Mouse (Mus musculus) ES-E14 (cell line): ENCODE measurements at regions not wholly inside any gene's neighbourhood (a gene's known extent, or its start where the extent isn't known, plus 50 kb on each side); places are given as distances from the start of the nearest gene placed in this dataset.

Experiments
- DNase-seq: peaks from one replicate; pipeline ENCODE4 v3.0.0-alpha.2; 2013; ENCODE audit warnings: low read depth, low spot score
- H3K27ac ChIP-seq: 2 replicates; pipeline ENCODE4 v1.5.1; 2012; ENCODE audit warnings: low read depth, mild to moderate bottlenecking, low read length, moderate library complexity, mixed read lengths; ENCODE audit not compliant: poor library complexity, insufficient read depth, severe bottlenecking
- H3K36me3 ChIP-seq: 2 replicates; pipeline ENCODE4 v1.6.1; 2012; ENCODE audit warnings: mild to moderate bottlenecking, low read length, moderate library complexity, mixed read lengths; ENCODE audit not compliant: control insufficient read depth, poor library complexity, insufficient read depth, severe bottlenecking
- H3K4me1 ChIP-seq, 2 experiments: fragments of 150-350 bp in 1 of 2; sonication (generic) in 1 of 2; 2 replicates each; pipeline ENCODE4 v1.6.1; 2012; ENCODE audit warnings: low read length in 2 of 2, mild to moderate bottlenecking in 1 of 2, mixed read lengths in 1 of 2; ENCODE audit not compliant: control insufficient read depth in 2 of 2, insufficient read depth in 2 of 2, poor library complexity in 1 of 2
- H3K4me3 ChIP-seq, 2 experiments: fragments of 150-350 bp in 1 of 2; sonication (generic) in 1 of 2; 2 replicates each; pipeline ENCODE4 v1.5.1; 2012; ENCODE audit warnings: low read length in 2 of 2, low read depth in 1 of 2, mild to moderate bottlenecking in 1 of 2, mixed read lengths in 1 of 2; ENCODE audit not compliant: insufficient read depth in 1 of 2, poor library complexity in 1 of 2, severe bottlenecking in 1 of 2
- H3K9ac ChIP-seq: 2 replicates; pipeline ENCODE4 v1.6.1; 2012; ENCODE audit warnings: low read depth, mild to moderate bottlenecking, low read length, mixed read lengths; ENCODE audit not compliant: poor library complexity, insufficient read depth, severe bottlenecking
- H3K9me3 ChIP-seq: fragments of 150-350 bp; sonication (generic); 2 replicates; pipeline ENCODE4 v1.6.1; 2012; ENCODE audit warnings: low read depth, mild to moderate bottlenecking, low read length; ENCODE audit not compliant: control insufficient read depth, insufficient read depth
- CHD2 ChIP-seq: IDR thresholded peaks from 2 replicates; pipeline ENCODE4 v1.6.1; 2014; ENCODE audit warnings: mild to moderate bottlenecking, low read depth, low read length, inconsistent platforms
- HCFC1 ChIP-seq: IDR thresholded peaks from 2 replicates; pipeline ENCODE4 v1.6.1; 2012; ENCODE audit warnings: low read length, inconsistent platforms, borderline replicate concordance; ENCODE audit not compliant: insufficient read depth
- MAFK ChIP-seq: IDR thresholded peaks from 2 replicates; pipeline ENCODE4 v1.6.1; 2014; ENCODE audit warnings: mild to moderate bottlenecking, low read depth, low read length, inconsistent platforms; ENCODE audit not compliant: insufficient read depth
- ZC3H11A ChIP-seq: IDR thresholded peaks from 2 replicates; pipeline ENCODE4 v1.6.1; 2012; ENCODE audit warnings: low read depth, mild to moderate bottlenecking, inconsistent platforms, low read length, borderline replicate concordance
- ZNF384 ChIP-seq: IDR thresholded peaks from 2 replicates; pipeline ENCODE4 v1.6.1; 2012; ENCODE audit warnings: low read depth, low read length, inconsistent platforms
- in situ Hi-C, 2 experiments: fragments of 600-800 bp; cut with MboI; formaldehyde crosslinking; loops; one replicate each; pipeline ENCODE4 v1.15.1; 2025; ENCODE audit warnings: low sequenced_read_pairs in 2 of 2, inconsistent platforms in 1 of 2; ENCODE audit not compliant: unreplicated experiment in 2 of 2

GRCm38 (mm10) chr14:110934816-110935215, 179.9 kb upstream of the Slitrk6 start:
- TF ChIP-seq ZNF384 (no peak), MAFK (no peak), HCFC1 (no peak), ZC3H11A (no peak), CHD2 (no peak)
- Histone ChIP-seq H3K9ac (no peak overlapping the region), H3K9me3 (no peaks in the 10 kb centered on the region), H3K4me3 (no peak overlapping the region), H3K4me1 (no peaks in the 10 kb centered on the region), H3K36me3 (no peaks in the 10 kb centered on the region), H3K27ac (no peak overlapping the region)
- no peak for DNase-seq
- in situ Hi-C loops: no loop called here

- in situ Hi-C loops: no loop called here
- DNase-seq: no peak
- TF ChIP-seq HCFC1: no peak
- TF ChIP-seq ZNF384: no peak
- TF ChIP-seq ZC3H11A: no peak
- TF ChIP-seq MAFK: no peak
- TF ChIP-seq CHD2: no peak
Observed at GRCm38 (mm10) chr14:110921989-110922388, 167.0 kb upstream of the Slitrk6 start.

DNA sequence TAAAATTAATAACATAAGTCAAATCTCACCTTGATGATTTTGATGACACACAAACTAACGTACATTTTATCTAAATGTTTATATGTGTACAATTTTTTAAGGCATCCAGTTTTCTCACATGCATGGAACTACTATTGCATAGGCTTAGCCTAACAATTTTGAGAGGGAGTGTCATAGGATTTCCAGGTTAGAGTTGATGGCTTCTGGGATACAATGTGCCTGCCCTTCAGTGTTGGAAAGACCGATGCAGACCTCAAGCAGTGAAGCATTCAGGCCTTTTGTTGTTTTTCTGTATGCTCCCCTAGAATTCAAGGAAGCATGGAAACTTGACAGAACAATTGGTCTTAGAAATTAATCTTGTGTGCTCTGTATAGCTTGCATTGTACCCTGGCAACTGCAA, 158.4 kb upstream of the Slitrk6 start:
- DNase-seq: no peak
- TF ChIP-seq HCFC1 (no peak), ZC3H11A (no peak), MAFK (no peak), ZNF384 (no peak), CHD2 (no peak)
- no peak overlapping the region for H3K27ac ChIP-seq
- H3K4me1 ChIP-seq: no peaks in the 10 kb centered on the region
- in situ Hi-C loops: no loop called here
- no peak overlapping the region for H3K4me3 ChIP-seq
- H3K9me3 ChIP-seq: no peaks in the 10 kb centered on the region
- no peak overlapping the region for H3K9ac ChIP-seq
- H3K36me3 ChIP-seq: no peaks in the 10 kb centered on the region

More at GRCm38 (mm10) chr14:110921989-110922388, 167.0 kb upstream of the Slitrk6 start:
- no peaks in the 10 kb centered on the region for H3K9me3 ChIP-seq
- no peak overlapping the region for H3K27ac ChIP-seq
- no peaks in the 10 kb centered on the region for H3K4me1 ChIP-seq
- H3K4me3 ChIP-seq: no peak overlapping the region
- no peak overlapping the region for H3K9ac ChIP-seq
- H3K36me3 ChIP-seq: no peaks in the 10 kb centered on the region

DNA sequence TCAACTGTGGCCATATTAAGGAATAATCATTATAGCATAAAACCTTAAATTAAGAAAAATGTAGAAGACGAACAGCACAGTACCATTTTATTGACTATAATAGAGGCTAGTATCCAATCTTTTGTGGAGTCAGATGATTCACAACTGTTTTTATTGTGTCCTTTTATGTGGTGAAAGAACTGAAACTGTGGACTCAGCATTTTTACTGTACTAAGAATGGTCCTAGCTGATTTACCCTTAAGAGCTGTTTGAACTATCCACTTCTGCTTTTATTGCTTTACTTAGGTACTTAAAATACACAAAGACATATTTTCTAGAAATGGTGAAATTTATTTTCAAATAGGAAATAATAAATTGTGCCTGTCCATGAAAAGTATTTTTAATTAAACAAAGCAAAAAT, 137.9 kb upstream of the Slitrk6 start:
- Histone ChIP-seq H3K4me1 (no peaks in the 10 kb centered on the region), H3K4me3 (no peak overlapping the region), H3K27ac (no peak overlapping the region), H3K9me3 (no peaks in the 10 kb centered on the region), H3K36me3 (no peaks in the 10 kb centered on the region), H3K9ac (no peak overlapping the region)
- TF ChIP-seq MAFK (peak; percentile 65; the same call in 1 of the 2 replicates), ZC3H11A (no peak)
- in situ Hi-C loops: no loop called here
- DNase-seq: no peak

GRCm38 (mm10) chr14:110871339-110871738, 116.4 kb upstream of the Slitrk6 start:
- Histone ChIP-seq H3K4me3 (no peak overlapping the region), H3K9ac (no peak overlapping the region), H3K36me3 (no peaks in the 10 kb centered on the region), H3K27ac (no peak overlapping the region), H3K4me1 (no peaks in the 10 kb centered on the region), H3K9me3 (no peaks in the 10 kb centered on the region)
- DNase-seq: no peak
- TF ChIP-seq ZNF384 (no peak), MAFK (no peak), ZC3H11A (no peak), CHD2 (no peak), HCFC1 (no peak)
- in situ Hi-C loops: no loop called here
